Mouse (Mus musculus) limb, embryonic 10.5 days (tissue): Measurements from ENCODE around the gene Vmn1r237. TPM values are rescaled to one million over a fixed set of nuclear protein-coding genes. Genes with fewer than 3 reads are reported as not detected.

Experiments used
- DNase-seq: peaks from one replicate; pipeline ENCODE4 v3.0.0-alpha.2; 2017; ENCODE audit warnings: low spot score
- H3K27ac ChIP-seq: fragments of 300-500 bp; sonication (generic); 2 replicates; pipeline ENCODE4 v1.5.1; 2016; ENCODE audit warnings: mild to moderate bottlenecking
- H3K27me3 ChIP-seq: fragments of 300-500 bp; sonication (generic); 2 replicates; pipeline ENCODE4 v1.6.1; 2016; ENCODE audit warnings: low read depth, mild to moderate bottlenecking; ENCODE audit not compliant: poor library complexity, severe bottlenecking
- H3K36me3 ChIP-seq: fragments of 300-500 bp; sonication (generic); 2 replicates; pipeline ENCODE4 v1.6.1; 2016; ENCODE audit warnings: mild to moderate bottlenecking, moderate library complexity
- H3K4me1 ChIP-seq: fragments of 300-500 bp; sonication (generic); 2 replicates; pipeline ENCODE4 v1.6.1; 2016
- H3K4me3 ChIP-seq: fragments of 300-500 bp; sonication (generic); 2 replicates; pipeline ENCODE4 v1.5.1; 2016; ENCODE audit warnings: mild to moderate bottlenecking, moderate library complexity
- H3K9me3 ChIP-seq: fragments of 300-500 bp; sonication (generic); replicated peaks from 2 replicates; pipeline ENCODE4 v1.6.1; 2016; ENCODE audit warnings: mild to moderate bottlenecking
- WGBS: fragments of 180-500 bp; shearing (Covaris S2); methylation state at CpG from one replicate; pipeline ENCODE4 v1.1.7; 2016; 5-methylcytosine and 5-hydroxymethylcytosine counted together
- microRNA-seq: library from miRNA; unstranded; fragments of <30 nt; microRNA quantifications from one replicate; pipeline ENCODE4, GENCODE M21; 2017
- polyA plus RNA-seq: library from polyadenylated mRNA; unstranded; fragments of >200 nt; fragmentation: Nextera tagmentation; extraction: Ambion mirVana; gene quantifications from 2 replicates; pipeline ENCODE4 v1.2.1, GENCODE M21; 2016

Gene Vmn1r237
- polyA plus RNA-seq = not detected in 2 replicates

DNA sequence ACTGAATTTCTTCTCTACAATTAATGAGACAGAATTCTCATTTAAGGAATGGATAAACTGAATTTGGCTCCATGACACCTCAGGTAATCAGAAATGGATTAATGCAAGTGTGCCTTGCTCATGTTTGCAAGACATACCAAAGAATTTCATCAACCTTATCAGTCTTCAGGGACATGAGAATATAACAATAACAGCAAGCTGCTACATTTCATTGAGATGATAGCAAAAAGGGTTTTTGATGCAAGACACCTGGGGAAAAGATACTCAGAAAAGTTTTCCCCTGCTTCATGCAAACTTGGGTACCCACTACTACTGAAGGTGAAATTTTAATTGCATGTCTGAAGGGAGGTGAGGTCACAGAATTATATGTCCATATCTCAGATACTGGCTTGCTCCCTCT lies at the start of gene Vmn1r237:
TSS of gene Vmn1r237 (plus strand) at position 301 of the 400 bp plus-strand sequence.
- DNase-seq = no peak
- H3K9me3 ChIP-seq = no peaks in the 10 kb centered on the region
- H3K4me1 ChIP-seq = no peaks in the 10 kb centered on the region

DNA sequence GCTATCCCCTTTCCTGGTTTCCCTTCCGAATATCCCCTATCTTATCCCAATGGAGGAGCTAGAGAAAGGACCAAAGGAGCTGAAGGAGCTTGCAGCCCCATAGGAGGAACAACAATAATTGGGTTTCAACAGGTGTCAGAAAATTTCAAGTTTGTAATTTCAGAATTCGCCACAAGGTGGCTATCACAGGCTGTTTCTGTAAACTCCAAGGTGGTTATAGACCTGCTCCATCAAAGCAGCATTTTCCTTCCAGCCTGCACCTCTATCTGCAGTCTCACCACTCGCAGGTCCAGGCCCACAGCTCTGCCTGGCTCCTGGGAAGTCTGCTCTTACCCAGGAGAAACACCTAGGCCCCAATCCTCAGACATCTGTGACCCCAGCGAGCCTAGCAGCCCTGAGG lies 39.6 kb upstream of the Vmn1r237 start:
- Histone ChIP-seq H3K27me3 (no peaks in the 10 kb centered on the region), H3K9me3 (no peaks in the 10 kb centered on the region), H3K36me3 (no peaks in the 10 kb centered on the region), H3K4me1 (no peaks in the 10 kb centered on the region), H3K27ac (no peak overlapping the region), H3K4me3 (no peak overlapping the region)
- 12% methylated on average over 4 of the region's 4 CpGs for WGBS
- DNase-seq = peak; percentile 31

More for the DNA sequence above, at the start of gene Vmn1r237:
- Histone ChIP-seq H3K27me3 (no peaks in the 10 kb centered on the region), H3K27ac (no peak within 1 kb of the TSS), H3K36me3 (no peaks in the 10 kb centered on the region), H3K4me3 (no peak within 1 kb of the TSS)

DNA sequence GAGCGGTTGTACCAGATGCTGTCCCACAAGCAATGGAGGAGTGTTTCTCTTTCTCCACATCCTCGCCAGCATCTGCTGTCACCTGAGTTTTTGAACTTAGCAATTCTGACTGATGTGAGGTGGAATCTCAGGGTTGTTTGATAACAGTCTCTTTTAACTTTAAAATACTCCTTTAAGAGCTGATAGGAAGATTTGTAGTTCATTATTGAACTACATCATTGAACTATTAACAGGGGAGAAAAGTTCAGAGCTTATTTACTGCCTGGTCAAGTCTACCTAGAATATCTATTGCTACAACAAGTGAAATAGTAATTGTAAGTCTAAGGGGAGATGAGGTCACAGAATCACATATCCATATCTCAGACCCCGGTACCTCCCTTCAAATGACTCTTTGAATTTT lies 29.0 kb upstream of the Vmn1r237 start, which contains the start of gene Vmn1r236:
TSS of gene Vmn1r236 (plus strand) at position 301 of the 400 bp plus-strand sequence.
- Histone ChIP-seq H3K4me1 (no peaks in the 10 kb centered on the region), H3K27me3 (no peaks in the 10 kb centered on the region), H3K27ac (no peak within 1 kb of the TSS), H3K4me3 (no peak within 1 kb of the TSS), H3K36me3 (no peaks in the 10 kb centered on the region), H3K9me3 (no peaks in the 10 kb centered on the region)
- 86% methylated on average over 3 of the region's 3 CpGs for WGBS
- no peak for DNase-seq

DNA sequence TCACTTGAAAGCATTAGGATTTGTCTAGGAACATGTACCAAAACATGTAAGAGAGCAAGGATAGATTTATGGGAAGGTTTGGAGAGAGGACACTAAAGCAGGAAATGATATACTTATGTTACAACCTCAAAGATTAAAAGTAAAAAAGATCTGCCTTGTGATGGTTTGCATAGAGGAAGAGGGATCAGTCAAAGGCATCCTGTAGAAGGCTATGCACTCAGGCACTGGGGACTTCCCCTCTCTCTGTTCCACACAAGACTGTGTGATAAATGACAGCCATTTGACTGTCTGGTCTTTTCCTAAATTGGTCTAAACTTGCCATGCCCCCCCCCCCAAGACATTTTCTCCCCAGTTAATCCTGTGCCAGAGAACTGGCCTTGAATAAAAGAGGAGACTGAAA lies 27.3 kb upstream of the Vmn1r237 start:
- no peaks in the 10 kb centered on the region for H3K27me3 ChIP-seq
- DNase-seq = no peak

DNA sequence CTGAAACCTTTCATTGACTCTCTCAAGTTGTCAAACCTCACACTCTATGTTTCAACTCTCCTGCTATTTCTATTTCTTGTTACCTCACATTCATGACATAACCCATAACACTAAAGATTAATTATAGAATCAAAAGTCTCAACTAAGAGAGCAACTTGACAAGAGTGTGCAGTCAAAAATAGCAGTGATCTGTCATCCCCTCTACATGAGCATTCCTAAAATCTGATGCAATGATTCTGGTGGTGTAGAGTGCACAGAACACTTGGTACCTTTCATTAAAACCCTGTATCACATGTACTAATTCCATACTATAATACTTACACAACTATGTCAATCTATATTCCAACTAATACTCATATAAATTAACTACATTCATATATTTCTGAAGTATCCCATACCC lies 22.0 kb upstream of the Vmn1r237 start:
- H3K27ac ChIP-seq = no peak overlapping the region

More for the DNA sequence above, 27.3 kb upstream of the Vmn1r237 start:
- Histone ChIP-seq H3K27ac (no peak overlapping the region), H3K4me1 (no peaks in the 10 kb centered on the region), H3K4me3 (no peak overlapping the region), H3K36me3 (no peaks in the 10 kb centered on the region), H3K9me3 (no peaks in the 10 kb centered on the region)

More for the DNA sequence above, 22.0 kb upstream of the Vmn1r237 start:
- Histone ChIP-seq H3K9me3 (no peaks in the 10 kb centered on the region), H3K4me1 (no peaks in the 10 kb centered on the region), H3K4me3 (no peak overlapping the region), H3K27me3 (no peaks in the 10 kb centered on the region), H3K36me3 (no peaks in the 10 kb centered on the region)
- no peak for DNase-seq

Small RNA genes within 50 kb of the gene (microRNA-seq; reads per million reads assigned to microRNA genes)
- gene Gm26384 = not detected

Other genes with a start within 250 kb of the Vmn1r237 start
- gene Vmn1r234, start 85.8 kb upstream of the Vmn1r237 start, polyA plus RNA-seq = not detected in 2 replicates
- gene Vmn1r235, start 55.5 kb upstream of the Vmn1r237 start, polyA plus RNA-seq = not detected in 2 replicates
- gene Vmn1r236, start 28.9 kb upstream of the Vmn1r237 start, polyA plus RNA-seq = not detected in 2 replicates
- gene Zfp677, start 71.9 kb downstream of the Vmn1r237 start, polyA plus RNA-seq = 1.7 and 2.0 TPM in 2 replicates
- gene Zfp54, start 111.4 kb downstream of the Vmn1r237 start, polyA plus RNA-seq = 2.7 and 3.4 TPM in 2 replicates
- gene Zfp51, start 138.5 kb downstream of the Vmn1r237 start, polyA plus RNA-seq = 12.7 and 15.6 TPM in 2 replicates
- gene Zfp53, start 177.1 kb downstream of the Vmn1r237 start, polyA plus RNA-seq = 7.2 and 9.2 TPM in 2 replicates
- gene Zfp52, start 223.7 kb downstream of the Vmn1r237 start, polyA plus RNA-seq = 2.0 and 2.6 TPM in 2 replicates